Mouse (Mus musculus) bone marrow macrophage, adult 2 months (primary cell): ENCODE data around the gene Parp1.

ENCODE experiments used
- CTCF ChIP-seq: IDR thresholded peaks from 2 replicates; pipeline ENCODE4 v1.5.1; 2012; ENCODE audit warnings: low read depth, mild to moderate bottlenecking, low read length, moderate library complexity
- POLR2A ChIP-seq: IDR thresholded peaks from 2 replicates; pipeline ENCODE4 v1.6.1; 2012; ENCODE audit warnings: mild to moderate bottlenecking, low read depth, low read length, borderline replicate concordance

GRCm38 (mm10) chr1:180604579-180604978 lies 35.9 kb downstream of the Parp1 start:
- no peak for TF ChIP-seq POLR2A
- no peak for TF ChIP-seq CTCF
